Mouse (Mus musculus) monocyte, adult 5-6 weeks (primary cell): ENCODE measurements around the gene Ptges2. TPM values are rescaled to one million over a fixed set of nuclear protein-coding genes. Genes with fewer than 3 reads are reported as not detected.
"Not testable (repeated sequence)": the region's sequence is repeated elsewhere in the genome, so short reads cannot be mapped to it uniquely, and the experiment has no call there.

Source experiments
- ATAC-seq: fragments of 153-309, 156-312 bp; replicated peaks from 2 replicates; pipeline ENCODE4 v1.8.0; 2017; ENCODE audit warnings: mild to moderate bottlenecking; ENCODE audit not compliant: low TSS enrichment, insufficient number of reproducible peaks, severe bottlenecking, poor library complexity, low FRiP score
- total RNA-seq: library from RNA; stranded (forward); fragments of 200-1000, 200-491, 200-594 nt; gene quantifications from 3 replicates; pipeline ENCODE4 v1.2.3, GENCODE M21; 2017

The Ptges2 gene
- total RNA-seq: 2.2 to 7.0 TPM (median 3.6 TPM) in 3 replicates

GRCm38 (mm10) chr2:32395484-32395945, at the start of gene Ptges2:
Gene Ptges2 (plus strand): TSS chr2:32395896.
- ATAC-seq: peak; percentile 77

GRCm38 (mm10) chr2:32347019-32347418, 48.7 kb upstream of the Ptges2 start:
- ATAC-seq: no peak

GRCm38 (mm10) chr2:32348311-32348710, 47.4 kb upstream of the Ptges2 start:
- ATAC-seq: no peak

- ATAC-seq: no peak
These were observed 46.0 kb upstream of the Ptges2 start for GRCm38 (mm10) chr2:32349625-32350255.

- no peak for ATAC-seq
These were observed 45.1 kb upstream of the Ptges2 start for GRCm38 (mm10) chr2:32350471-32351051.

GRCm38 (mm10) chr2:32351471-32351961, 44.2 kb upstream of the Ptges2 start:
- ATAC-seq: no peak

- no peak for ATAC-seq
These were observed 43.3 kb upstream of the Ptges2 start, which contains the start of gene Ciz1 for GRCm38 (mm10) chr2:32352151-32353006. Gene Ciz1 (plus strand): TSS chr2:32352327.

- peak; percentile 65 for ATAC-seq
These were observed 42.6 kb upstream of the Ptges2 start, which contains the start of gene Dnm1 for GRCm38 (mm10) chr2:32353007-32353542. Gene Dnm1 (minus strand): TSS chr2:32353338.

GRCm38 (mm10) chr2:32353836-32354235, 41.9 kb upstream of the Ptges2 start:
- ATAC-seq: no peak

GRCm38 (mm10) chr2:32354336-32354895, 41.3 kb upstream of the Ptges2 start:
- ATAC-seq: no peak

- ATAC-seq: no peak
These were observed 39.5 kb upstream of the Ptges2 start for GRCm38 (mm10) chr2:32356216-32356615.

- ATAC-seq: no peak
These were observed 38.0 kb upstream of the Ptges2 start for GRCm38 (mm10) chr2:32357710-32358109.

GRCm38 (mm10) chr2:32358381-32358780, 37.3 kb upstream of the Ptges2 start:
- ATAC-seq: no peak

GRCm38 (mm10) chr2:32360741-32361140, 35.0 kb upstream of the Ptges2 start:
- ATAC-seq: no peak

- ATAC-seq: peak; percentile 23; the same call in 1 of the 2 replicates
These were observed 34.3 kb upstream of the Ptges2 start for GRCm38 (mm10) chr2:32361437-32361836.

- not testable (repeated sequence) for ATAC-seq
These were observed 33.4 kb upstream of the Ptges2 start for GRCm38 (mm10) chr2:32362274-32362673.

GRCm38 (mm10) chr2:32362817-32363340, 32.8 kb upstream of the Ptges2 start:
- peak; percentile 75 for ATAC-seq

GRCm38 (mm10) chr2:32363376-32364106, 32.2 kb upstream of the Ptges2 start:
- ATAC-seq: peak; percentile 18; the same call in 1 of the 2 replicates
